Mouse (Mus musculus): Measurements from ENCODE around the gene Tas1r1. TPM values are rescaled to one million over a fixed set of nuclear protein-coding genes. Genes with fewer than 3 reads are reported as not detected.
A peak's percentile ranks its signal among the peaks of the same experiment; 100 is the strongest.

Gene Tas1r1
- polyA plus RNA-seq, 1 experiment from 2014 or later: 0.50 TPM

GRCm38 (mm10) chr4:152029087-152029486 lies 9.3 kb downstream of the Tas1r1 start:
- H3K4me3 ChIP-seq (ENCODE audit: low read length): no peak overlapping the region
- 57% methylated on average over 5 of the region's 5 CpGs for WGBS

GRCm38 (mm10) chr4:152028456-152028855 lies 9.9 kb downstream of the Tas1r1 start:
- Histone ChIP-seq H3K9me3 (ENCODE audit: low read length) (no peaks in the 10 kb centered on the region), H3K36me3 (ENCODE audit: insufficient read depth, low read length) (peaks cover 8% of the 10 kb centered on the region), H3K4me1 (ENCODE audit: insufficient read depth, low read length) (peaks cover 34% of the 10 kb centered on the region), H3K27ac (ENCODE audit: low read length) (no peak overlapping the region), H3K4me3 (ENCODE audit: low read length) (peak overlapping the region; percentile 86), H3K27me3 (ENCODE audit: insufficient read depth, low read length) (no peaks in the 10 kb centered on the region), H3K9ac (replicated peaks; ENCODE audit: low read length) (peak overlapping the region; percentile 61), H3K4me2 (replicated peaks; ENCODE audit: low read depth, low read length) (peak overlapping the region; percentile 85)
- 62% methylated on average over 15 of the region's 15 CpGs for WGBS
- ATAC-seq (ENCODE audit: low FRiP score, low TSS enrichment): no peak

More at GRCm38 (mm10) chr4:152029087-152029486, 9.3 kb downstream of the Tas1r1 start:
- Histone ChIP-seq H3K27ac (ENCODE audit: low read length) (no peak overlapping the region), H3K4me2 (replicated peaks; ENCODE audit: low read depth, low read length) (no peak overlapping the region), H3K27me3 (ENCODE audit: insufficient read depth, low read length) (no peaks in the 10 kb centered on the region), H3K36me3 (ENCODE audit: insufficient read depth, low read length) (peaks cover 8% of the 10 kb centered on the region; the same call in 1 of the 2 replicates), H3K9ac (replicated peaks; ENCODE audit: low read length) (no peak overlapping the region), H3K4me1 (ENCODE audit: insufficient read depth, low read length) (peaks cover 34% of the 10 kb centered on the region), H3K9me3 (ENCODE audit: low read length) (no peaks in the 10 kb centered on the region)
- no peak for ATAC-seq (ENCODE audit: low FRiP score, low TSS enrichment)

GRCm38 (mm10) chr4:152027524-152027923 lies 10.8 kb downstream of the Tas1r1 start, which contains the start of gene Zbtb48:
Zbtb48 (minus strand) TSS chr4:152027671.
- Histone ChIP-seq H3K4me1 (ENCODE audit: insufficient read depth, low read length) (peaks cover 34% of the 10 kb centered on the region), H3K9ac (replicated peaks; ENCODE audit: low read length) (peak within 1 kb of the TSS; percentile 79), H3K9me3 (ENCODE audit: low read length) (no peaks in the 10 kb centered on the region), H3K27me3 (ENCODE audit: insufficient read depth, low read length) (no peaks in the 10 kb centered on the region), H3K27ac (ENCODE audit: low read length) (peak within 1 kb of the TSS; percentile 76), H3K36me3 (ENCODE audit: insufficient read depth, low read length) (peaks cover 13% of the 10 kb centered on the region), H3K4me3 (ENCODE audit: low read length) (peak within 1 kb of the TSS; percentile 86), H3K4me2 (replicated peaks; ENCODE audit: low read depth, low read length) (peak within 1 kb of the TSS; percentile 85)
- under 1% methylated on average over 35 of the region's 35 CpGs for WGBS
- peak; percentile 98 for ATAC-seq (ENCODE audit: low FRiP score, low TSS enrichment)

- Histone ChIP-seq H3K27ac (ENCODE audit: low read length) (peak overlapping the region; percentile 76), H3K27me3 (ENCODE audit: insufficient read depth, low read length) (no peaks in the 10 kb centered on the region), H3K4me1 (ENCODE audit: insufficient read depth, low read length) (peaks cover 34% of the 10 kb centered on the region), H3K36me3 (ENCODE audit: insufficient read depth, low read length) (peaks cover 19% of the 10 kb centered on the region), H3K4me3 (ENCODE audit: low read length) (peak overlapping the region; percentile 86), H3K4me2 (replicated peaks; ENCODE audit: low read depth, low read length) (peak overlapping the region; percentile 85), H3K9me3 (ENCODE audit: low read length) (no peaks in the 10 kb centered on the region), H3K9ac (replicated peaks; ENCODE audit: low read length) (peak overlapping the region; percentile 79)
- WGBS: 2% methylated on average over 41 of the region's 41 CpGs
- peak; percentile 57; the same call in 1 of the 2 replicates for ATAC-seq (ENCODE audit: low FRiP score, low TSS enrichment)
These were observed 11.4 kb downstream of the Tas1r1 start for GRCm38 (mm10) chr4:152026751-152027508.

- Histone ChIP-seq H3K4me3 (ENCODE audit: low read length) (no peak overlapping the region), H3K27me3 (ENCODE audit: insufficient read depth, low read length) (no peaks in the 10 kb centered on the region), H3K9ac (replicated peaks; ENCODE audit: low read length) (no peak overlapping the region), H3K4me2 (replicated peaks; ENCODE audit: low read depth, low read length) (no peak overlapping the region), H3K9me3 (ENCODE audit: low read length) (no peaks in the 10 kb centered on the region), H3K27ac (ENCODE audit: low read length) (no peak overlapping the region), H3K36me3 (ENCODE audit: insufficient read depth, low read length) (peaks cover 43% of the 10 kb centered on the region), H3K4me1 (ENCODE audit: insufficient read depth, low read length) (peaks cover 34% of the 10 kb centered on the region)
- 88% methylated on average over 11 of the region's 11 CpGs for WGBS
- ATAC-seq (ENCODE audit: low FRiP score, low TSS enrichment): no peak
These were observed 13.8 kb downstream of the Tas1r1 start for GRCm38 (mm10) chr4:152024525-152024924.

GRCm38 (mm10) chr4:152022506-152022905 lies 15.9 kb downstream of the Tas1r1 start:
- H3K27me3 ChIP-seq (ENCODE audit: insufficient read depth, low read length): no peaks in the 10 kb centered on the region
- no peak for ATAC-seq (ENCODE audit: low FRiP score, low TSS enrichment)
- H3K4me3 ChIP-seq (ENCODE audit: low read length): no peak overlapping the region
- no peak overlapping the region for H3K4me2 ChIP-seq (replicated peaks; ENCODE audit: low read depth, low read length)
- no peaks in the 10 kb centered on the region for H3K9me3 ChIP-seq (ENCODE audit: low read length)
- no peak overlapping the region for H3K27ac ChIP-seq (ENCODE audit: low read length)
- peaks cover 50% of the 10 kb centered on the region for H3K36me3 ChIP-seq (ENCODE audit: insufficient read depth, low read length)
- H3K9ac ChIP-seq (replicated peaks; ENCODE audit: low read length): no peak overlapping the region
- WGBS: 84% methylated on average over 8 of the region's 8 CpGs
- H3K4me1 ChIP-seq (ENCODE audit: insufficient read depth, low read length): peaks cover 24% of the 10 kb centered on the region

- no peaks in the 10 kb centered on the region for H3K9me3 ChIP-seq (ENCODE audit: low read length)
- no peak overlapping the region for H3K4me2 ChIP-seq (replicated peaks; ENCODE audit: low read depth, low read length)
- H3K9ac ChIP-seq (replicated peaks; ENCODE audit: low read length): no peak overlapping the region
- no peak for ATAC-seq (ENCODE audit: low FRiP score, low TSS enrichment)
- no peaks in the 10 kb centered on the region for H3K27me3 ChIP-seq (ENCODE audit: insufficient read depth, low read length)
- H3K27ac ChIP-seq (ENCODE audit: low read length): no peak overlapping the region
- H3K4me1 ChIP-seq (ENCODE audit: insufficient read depth, low read length): peaks cover 21% of the 10 kb centered on the region
- peaks cover 50% of the 10 kb centered on the region for H3K36me3 ChIP-seq (ENCODE audit: insufficient read depth, low read length)
- WGBS: 80% methylated on average over 12 of the region's 12 CpGs
- no peak overlapping the region for H3K4me3 ChIP-seq (ENCODE audit: low read length)
These were observed 16.7 kb downstream of the Tas1r1 start for GRCm38 (mm10) chr4:152021568-152022097.

GRCm38 (mm10) chr4:152020024-152020423 lies 18.3 kb downstream of the Tas1r1 start:
- H3K4me2 ChIP-seq (replicated peaks; ENCODE audit: low read depth, low read length): no peak overlapping the region
- H3K27me3 ChIP-seq (ENCODE audit: insufficient read depth, low read length): no peaks in the 10 kb centered on the region
- H3K9ac ChIP-seq (replicated peaks; ENCODE audit: low read length): no peak overlapping the region
- H3K4me3 ChIP-seq (ENCODE audit: low read length): no peak overlapping the region
- 93% methylated on average over 21 of the region's 21 CpGs for WGBS
- H3K36me3 ChIP-seq (ENCODE audit: insufficient read depth, low read length): peaks cover 63% of the 10 kb centered on the region
- peaks cover 5% of the 10 kb centered on the region for H3K4me1 ChIP-seq (ENCODE audit: insufficient read depth, low read length)
- H3K9me3 ChIP-seq (ENCODE audit: low read length): no peaks in the 10 kb centered on the region
- H3K27ac ChIP-seq (ENCODE audit: low read length): no peak overlapping the region
- no peak for ATAC-seq (ENCODE audit: low FRiP score, low TSS enrichment)

- 87% methylated on average over 6 of the region's 6 CpGs for WGBS
- H3K36me3 ChIP-seq (ENCODE audit: insufficient read depth, low read length): peaks cover 66% of the 10 kb centered on the region
- no peak overlapping the region for H3K9ac ChIP-seq (replicated peaks; ENCODE audit: low read length)
- no peaks in the 10 kb centered on the region for H3K9me3 ChIP-seq (ENCODE audit: low read length)
- no peak overlapping the region for H3K4me2 ChIP-seq (replicated peaks; ENCODE audit: low read depth, low read length)
- H3K27me3 ChIP-seq (ENCODE audit: insufficient read depth, low read length): no peaks in the 10 kb centered on the region
- no peak for ATAC-seq (ENCODE audit: low FRiP score, low TSS enrichment)
- H3K4me1 ChIP-seq (ENCODE audit: insufficient read depth, low read length): no peaks in the 10 kb centered on the region
- H3K27ac ChIP-seq (ENCODE audit: low read length): no peak overlapping the region
- no peak overlapping the region for H3K4me3 ChIP-seq (ENCODE audit: low read length)
These were observed 19.3 kb downstream of the Tas1r1 start for GRCm38 (mm10) chr4:152019073-152019472.

Data from kidney, embryonic 16.5 days (tissue).